Mouse (Mus musculus) cerebellum, adult 2 months (tissue): ENCODE data around the gene Hdgfl3. TPM values are rescaled to one million over a fixed set of nuclear protein-coding genes. Genes with fewer than 3 reads are reported as not detected.

Source experiments
- DNase-seq, 2 experiments: peaks; one replicate each; pipeline ENCODE4 v3.0.0; 2021
- H3K27ac ChIP-seq: fragments of 200-500 bp; 2 replicates; pipeline ENCODE4 v1.5.1; 2012; ENCODE audit warnings: low read length, control low read depth, inconsistent platforms; ENCODE audit not compliant: insufficient read depth
- H3K27me3 ChIP-seq: fragments of 200-500 bp; 2 replicates; pipeline ENCODE4 v1.6.1; 2012; ENCODE audit warnings: inconsistent platforms, mild to moderate bottlenecking, low read length, moderate library complexity; ENCODE audit not compliant: control insufficient read depth, insufficient read depth
- H3K4me1 ChIP-seq: fragments of 200-500 bp; 2 replicates; pipeline ENCODE4 v1.6.1; 2011; ENCODE audit warnings: low read length; ENCODE audit not compliant: control insufficient read depth, insufficient read depth
- H3K4me3 ChIP-seq: fragments of 200-500 bp; replicated peaks from 2 replicates; pipeline ENCODE3; 2011; ENCODE audit warnings: mild to moderate bottlenecking, low read depth, low read length, control low read depth; ENCODE audit not compliant: insufficient read depth
- CTCF ChIP-seq: fragments of 200-500 bp; IDR thresholded peaks from 2 replicates; pipeline ENCODE4 v1.5.1; 2011; ENCODE audit warnings: low read depth, mild to moderate bottlenecking, control low read depth, low read length, moderate library complexity, borderline replicate concordance; ENCODE audit not compliant: insufficient read depth
- POLR2A ChIP-seq: fragments of 200-500 bp; IDR thresholded peaks from 2 replicates; pipeline ENCODE4 v1.6.1; 2011; ENCODE audit warnings: low read length, control low read depth, borderline replicate concordance; ENCODE audit not compliant: insufficient read depth
- WGBS: fragments of 180-500 bp; shearing (Covaris S2); methylation state at CpG from one replicate; pipeline ENCODE4 v1.1.7; 2018; 5-methylcytosine and 5-hydroxymethylcytosine counted together
- polyA plus RNA-seq: library from polyadenylated mRNA; depleted of rRNA; stranded (reverse); fragments of >200 nt; gene quantifications from 2 replicates; pipeline ENCODE4 v1.2.3, GENCODE M21; 2012

Hdgfl3 gene
- polyA plus RNA-seq, 1 experiment = 23.7 TPM

GRCm38 (mm10) chr7:81933061-81933600 lies 1.1 kb downstream of the Hdgfl3 start:
- H3K4me3 ChIP-seq = peak overlapping the region; percentile 63
- WGBS = 10% methylated on average over 23 of the region's 23 CpGs
- no peaks in the 10 kb centered on the region; the same call in 1 of the 2 replicates for H3K4me1 ChIP-seq
- H3K27ac ChIP-seq = no peak overlapping the region
- no peaks in the 10 kb centered on the region; the same call in 1 of the 2 replicates for H3K27me3 ChIP-seq
- no peak for TF ChIP-seq POLR2A
- no peak for TF ChIP-seq CTCF
- DNase-seq = peak in 1 of 2 experiments; percentile 17

- Histone ChIP-seq H3K27me3 (no peaks in the 10 kb centered on the region; the same call in 1 of the 2 replicates), H3K4me1 (no peaks in the 10 kb centered on the region; the same call in 1 of the 2 replicates), H3K27ac (no peak overlapping the region), H3K4me3 (no peak overlapping the region)
- DNase-seq = no peak
- TF ChIP-seq CTCF (no peak), POLR2A (no peak)
- WGBS = 61% methylated on average over 5 of the region's 5 CpGs
Measured at GRCm38 (mm10) chr7:81932521-81933045, 1.7 kb downstream of the Hdgfl3 start.

- Histone ChIP-seq H3K4me1 (no peaks in the 10 kb centered on the region), H3K4me3 (no peak overlapping the region), H3K27ac (no peak overlapping the region), H3K27me3 (no peaks in the 10 kb centered on the region; the same call in 1 of the 2 replicates)
- TF ChIP-seq CTCF = no peak
- TF ChIP-seq POLR2A = no peak
- DNase-seq = no peak
- WGBS = 94% methylated on average over 7 of the region's 7 CpGs
Measured at GRCm38 (mm10) chr7:81928998-81929397, 5.3 kb downstream of the Hdgfl3 start.

GRCm38 (mm10) chr7:81921379-81921952 lies 12.8 kb downstream of the Hdgfl3 start:
- H3K27me3 ChIP-seq = no peaks in the 10 kb centered on the region; the same call in 1 of the 2 replicates
- H3K4me3 ChIP-seq = no peak overlapping the region
- WGBS = 96% methylated on average over 1 of the region's 1 CpGs
- DNase-seq = no peak
- no peaks in the 10 kb centered on the region for H3K4me1 ChIP-seq
- no peak overlapping the region for H3K27ac ChIP-seq
- no peak for TF ChIP-seq CTCF

GRCm38 (mm10) chr7:81920314-81920713 lies 14.0 kb downstream of the Hdgfl3 start:
- H3K27ac ChIP-seq = no peak overlapping the region
- WGBS = 97% methylated on average over 4 of the region's 4 CpGs
- H3K27me3 ChIP-seq = no peaks in the 10 kb centered on the region; the same call in 1 of the 2 replicates
- H3K4me3 ChIP-seq = no peak overlapping the region
- DNase-seq = no peak
- H3K4me1 ChIP-seq = no peaks in the 10 kb centered on the region
- TF ChIP-seq CTCF (no peak), POLR2A (no peak)

- DNase-seq = peak in 1 of 2 experiments; percentile 32
- Histone ChIP-seq H3K4me1 (no peaks in the 10 kb centered on the region), H3K27ac (no peak overlapping the region), H3K27me3 (no peaks in the 10 kb centered on the region; the same call in 1 of the 2 replicates), H3K4me3 (no peak overlapping the region)
- 44% methylated on average over 5 of the region's 5 CpGs for WGBS
- TF ChIP-seq POLR2A (no peak), CTCF (no peak)
Measured at GRCm38 (mm10) chr7:81918316-81918715, 16.0 kb downstream of the Hdgfl3 start.

- no peak overlapping the region for H3K4me3 ChIP-seq
- H3K27ac ChIP-seq = no peak overlapping the region
- no peaks in the 10 kb centered on the region for H3K4me1 ChIP-seq
- WGBS = 79% methylated on average over 2 of the region's 2 CpGs
- no peak for TF ChIP-seq POLR2A
- no peak for TF ChIP-seq CTCF
- H3K27me3 ChIP-seq = no peaks in the 10 kb centered on the region
- no peak for DNase-seq
Measured at GRCm38 (mm10) chr7:81904926-81905325, 29.3 kb downstream of the Hdgfl3 start.

- no peaks in the 10 kb centered on the region for H3K4me1 ChIP-seq
- no peak overlapping the region for H3K27ac ChIP-seq
- WGBS = 78% methylated on average over 4 of the region's 4 CpGs
- TF ChIP-seq POLR2A (no peak), CTCF (no peak)
- no peak overlapping the region for H3K4me3 ChIP-seq
- DNase-seq = no peak
- no peaks in the 10 kb centered on the region for H3K27me3 ChIP-seq
Measured at GRCm38 (mm10) chr7:81904094-81904493, 30.2 kb downstream of the Hdgfl3 start.
